In the genomic region with DNA sequence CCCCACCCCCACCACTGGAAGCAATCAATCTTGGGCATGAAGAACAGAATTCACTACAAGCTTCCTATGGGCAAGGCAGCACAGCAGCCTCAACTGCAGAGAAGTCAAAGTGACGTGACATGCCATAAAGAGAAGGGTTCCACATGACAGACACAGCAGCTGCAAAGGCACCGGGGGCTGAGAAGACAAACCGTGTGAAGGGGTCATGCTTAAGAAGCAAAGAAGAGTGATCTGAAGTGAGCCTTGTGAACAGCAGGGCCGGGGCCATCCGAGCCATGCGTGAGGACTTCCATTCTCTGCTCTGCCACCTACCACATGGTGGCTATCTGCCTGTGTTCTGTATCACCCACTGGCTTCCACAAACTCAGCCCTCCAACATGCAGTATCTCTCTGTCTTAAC, we compare ENCODE assay signal across 28 mouse cellular contexts. TPM values are rescaled to one million over a fixed set of nuclear protein-coding genes. Genes with fewer than 3 reads are reported as not detected.
A peak's percentile ranks its signal among the peaks of the same experiment; 100 is the strongest.
DNase-seq lines count a peak whose midpoint lies in the region; ATAC-seq and TF ChIP-seq lines count a peak whose summit lies in the region.
"Had no signal": no experiment of that assay in that cellular context is flagged by ENCODE, and none has a peak within 500 bp of the region (broad histone marks: within the 10 kb centered on the region; RNA-seq: fewer than 3 reads in every experiment).

No protein-coding gene starts in this region.

- H3K4me3 ChIP-seq in liver, postnatal 0 days (ENCODE audit: low read depth, low read length): no peak overlapping the region
- no peak overlapping the region for H3K4me3 ChIP-seq in liver, embryonic 11.5 days (ENCODE audit: low read depth, low read length)
- H3K4me3 ChIP-seq: embryonic facial prominence, embryonic 10.5 days; embryonic facial prominence, embryonic 13.5 days; erythroblast, embryonic 14.5 days; forebrain, embryonic 12.5 days; forebrain, embryonic 15.5 days; heart, embryonic 12.5 days; heart, embryonic 15.5 days; hindbrain, embryonic 10.5 days; hindbrain, embryonic 13.5 days had no signal

- H3K9me3 ChIP-seq in liver, postnatal 0 days (ENCODE audit: low read length): no peaks in the 10 kb centered on the region
- no peaks in the 10 kb centered on the region for H3K9me3 ChIP-seq in liver, embryonic 11.5 days (ENCODE audit: control insufficient read depth, low read length)
- H3K9me3 ChIP-seq: embryonic facial prominence, embryonic 10.5 days; embryonic facial prominence, embryonic 13.5 days; forebrain, embryonic 12.5 days; forebrain, embryonic 15.5 days; heart, embryonic 12.5 days; heart, embryonic 15.5 days; hindbrain, embryonic 10.5 days; hindbrain, embryonic 13.5 days had no signal

- peak; percentile 20; the same call in 1 of the 2 replicates for TF ChIP-seq CTCF in liver, postnatal 0 days (IDR thresholded peaks at IDR 0.05; ENCODE audit: low read depth)

- 66% methylated on average over 6 of the region's 6 CpGs for WGBS in liver, postnatal 0 days (ENCODE audit: insufficient replicate concordance)
- WGBS in liver, embryonic 11.5 days: 82% methylated on average over 6 of the region's 6 CpGs

- TF ChIP-seq EP300 in liver, postnatal 0 days (IDR thresholded peaks at IDR 0.05; ENCODE audit: low read depth): no peak

- H3K36me3 ChIP-seq in liver, postnatal 0 days (replicated peaks; ENCODE audit: insufficient read depth, low read length): no peaks in the 10 kb centered on the region
- H3K36me3 ChIP-seq in liver, embryonic 11.5 days (ENCODE audit: control insufficient read depth, insufficient read depth, low read length): no peaks in the 10 kb centered on the region
- H3K36me3 ChIP-seq: embryonic facial prominence, embryonic 10.5 days; embryonic facial prominence, embryonic 13.5 days; forebrain, embryonic 12.5 days; forebrain, embryonic 15.5 days; heart, embryonic 12.5 days; heart, embryonic 15.5 days; hindbrain, embryonic 10.5 days; hindbrain, embryonic 13.5 days had no signal

- H3K9ac ChIP-seq in liver, postnatal 0 days (replicated peaks): no peak overlapping the region
- H3K9ac ChIP-seq in liver, embryonic 11.5 days (ENCODE audit: low read depth, low read length): no peak overlapping the region
- H3K9ac ChIP-seq: embryonic facial prominence, embryonic 13.5 days; forebrain, embryonic 12.5 days; forebrain, embryonic 15.5 days; heart, embryonic 12.5 days; heart, embryonic 15.5 days; hindbrain, embryonic 13.5 days had no signal

- H3K4me2 ChIP-seq in liver, postnatal 0 days (ENCODE audit: low read depth, low read length): no peak overlapping the region
- H3K4me2 ChIP-seq in liver, embryonic 11.5 days: no peak overlapping the region
- H3K4me2 ChIP-seq: embryonic facial prominence, embryonic 13.5 days; forebrain, embryonic 12.5 days; forebrain, embryonic 15.5 days; heart, embryonic 12.5 days; heart, embryonic 15.5 days; hindbrain, embryonic 13.5 days had no signal

- DNase-seq in liver, postnatal 0 days: no peak
- DNase-seq in liver, embryonic 11.5 days (ENCODE audit: low spot score): no peak
- peak; percentile 29 to 69 for DNase-seq in spleen, postnatal 4 days (ENCODE audit: low spot score in 2 of 2)
- DNase-seq in spleen, postnatal 14 days (ENCODE audit: low spot score in 2 of 2): no peak
- peak; percentile 52 to 55 for DNase-seq in B cell, adult 2 months
- no peak for DNase-seq in right cerebral cortex, adult 18-20 months
- DNase-seq: adrenal gland, adult 8-10 months; adrenal gland, postnatal 25 days; cerebellum, adult 18-20 months; cerebellum, adult 9-10 months; cerebellum, postnatal 14 days; gastrocnemius, postnatal 25 days; heart, adult 18-20 months; heart, postnatal 10 days; heart, postnatal 36 days had no signal

- no peak overlapping the region; the same call in 1 of the 2 replicates for H3K27ac ChIP-seq in liver, postnatal 0 days (ENCODE audit: low read depth)
- no peak overlapping the region for H3K27ac ChIP-seq in liver, embryonic 11.5 days (ENCODE audit: low read depth, low read length)
- H3K27ac ChIP-seq: embryonic facial prominence, embryonic 10.5 days; embryonic facial prominence, embryonic 13.5 days; forebrain, embryonic 12.5 days; forebrain, embryonic 15.5 days; heart, embryonic 15.5 days; hindbrain, embryonic 10.5 days; hindbrain, embryonic 13.5 days had no signal

- peak; percentile 40; the same call in 1 of the 2 replicates for ATAC-seq in liver, postnatal 0 days
- no peak for ATAC-seq in liver, embryonic 11.5 days (replicated peaks; ENCODE audit: low FRiP score)
- ATAC-seq in neutrophil, adult 5-6 weeks (ENCODE audit: extremely low read depth, insufficient number of reproducible peaks, low FRiP score, poor library complexity, severe bottlenecking): peak; percentile 44; the same call in 1 of the 2 replicates
- ATAC-seq: activated CD4-positive, CD25-positive, alpha-beta regulatory T cell, adult 4 months; CD4-positive, CD25-positive, alpha-beta regulatory T cell, adult 4 months; forebrain, embryonic 15.5 days; hindbrain, embryonic 16.5 days had no signal

- H3K4me1 ChIP-seq in liver, postnatal 0 days (ENCODE audit: insufficient read depth): peaks cover 35% of the 10 kb centered on the region
- H3K4me1 ChIP-seq in liver, embryonic 11.5 days (replicated peaks; ENCODE audit: control insufficient read depth, insufficient read depth, low read length): peaks cover 19% of the 10 kb centered on the region
- H3K4me1 ChIP-seq: embryonic facial prominence, embryonic 13.5 days; heart, embryonic 12.5 days had no signal

- no peaks in the 10 kb centered on the region for H3K27me3 ChIP-seq in liver, postnatal 0 days (ENCODE audit: insufficient read depth, low read length)
- H3K27me3 ChIP-seq in liver, embryonic 11.5 days (replicated peaks; ENCODE audit: control insufficient read depth, insufficient read depth, low read length): no peaks in the 10 kb centered on the region
- H3K27me3 ChIP-seq: embryonic facial prominence, embryonic 13.5 days; forebrain, embryonic 12.5 days; forebrain, embryonic 15.5 days; heart, embryonic 12.5 days; heart, embryonic 15.5 days; hindbrain, embryonic 13.5 days had no signal

RNA-seq across cellular contexts. Expression of a gene that starts 45.7 kb away (rescaled TPM):
- 2.7 and 2.8 TPM in 2 replicates for polyA plus RNA-seq in liver, postnatal 0 days (2015; fragmentation: Nextera tagmentation; extraction: Ambion mirVana)
- polyA plus RNA-seq in liver, embryonic 11.5 days (2014; fragmentation: Nextera tagmentation; extraction: Ambion mirVana): 5.1 TPM in 2 replicates
- total RNA-seq in neutrophil, adult 5-6 weeks (2017): 93.1 and 93.8 TPM in 2 replicates
- polyA plus RNA-seq: erythroblast, embryonic 14.5 days had no signal

Comparison
In these comparisons a context has a peak if more than half of its experiments do, and no peak if none do; other contexts are left out.
1. DNase-seq: peak in spleen, postnatal 4 days (2 of 2) and B cell, adult 2 months (2 of 2); none in liver, postnatal 0 days (single experiment), liver, embryonic 11.5 days (single experiment), spleen, postnatal 14 days (0 of 2) and right cerebral cortex, adult 18-20 months (single experiment).